Mouse (Mus musculus) liver, adult 2 months (tissue): Measurements from ENCODE around the gene Il17c.

ENCODE experiments used
- CTCF ChIP-seq: fragments of 200-500 bp; IDR thresholded peaks from 2 replicates; pipeline ENCODE4 v1.5.1; 2011; ENCODE audit warnings: low read depth, low read length, control low read depth
- POLR2A ChIP-seq: fragments of 200-500 bp; IDR thresholded peaks from 2 replicates; pipeline ENCODE4 v1.6.1; 2011; ENCODE audit warnings: low read length, control low read depth; ENCODE audit not compliant: insufficient read depth; ENCODE audit errors: extremely low read depth

- no peak for TF ChIP-seq CTCF
- no peak for TF ChIP-seq POLR2A
Measured at GRCm38 (mm10) chr8:122470691-122471090, 48.9 kb downstream of the Il17c start.
